Mouse (Mus musculus) heart, adult 18-20 months (tissue): ENCODE data around the gene Olfr681. TPM values are rescaled to one million over a fixed set of nuclear protein-coding genes. Genes with fewer than 3 reads are reported as not detected.
"Not testable (repeated sequence)": the region's sequence is repeated elsewhere in the genome, so short reads cannot be mapped to it uniquely, and the experiment has no call there.

Source experiments
- DNase-seq, 2 experiments: peaks; one replicate each; pipeline ENCODE4 v3.0.0; 2021 to 2022; ENCODE audit warnings: mixed read lengths in 1 of 2
- long read RNA-seq, 2 experiments: library from polyadenylated mRNA; stranded (forward); transcript quantifications; one replicate each; pipeline ENCODE4 v2.0.0; 2021
- total RNA-seq, 2 experiments: library from RNA; stranded (reverse); gene quantifications; 2 replicates each; pipeline ENCODE4 v1.2.3; 2021

Olfr681 gene
- total RNA-seq, result not detected
- long read RNA-seq, experiment 1, result 0 reads
- long read RNA-seq, experiment 2, result 0 reads

DNA sequence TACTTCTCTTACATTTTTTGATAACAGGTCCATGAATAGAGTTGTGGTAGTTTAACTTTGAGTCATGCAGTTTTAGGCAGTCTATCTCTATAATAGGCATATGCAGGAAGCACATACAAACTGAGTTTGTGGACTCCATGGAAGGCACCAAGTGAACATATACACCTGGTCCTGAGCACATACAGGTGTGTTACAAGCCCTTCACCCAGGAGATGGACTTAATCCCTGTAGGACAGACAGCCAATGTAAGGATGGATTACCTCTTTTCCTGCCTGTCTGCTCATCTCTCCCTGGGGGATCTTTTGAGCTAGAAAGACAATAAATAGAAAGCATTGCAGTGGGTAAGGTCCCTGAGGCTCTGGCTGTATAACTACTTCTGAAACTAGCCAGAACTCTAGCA is at the start of gene Olfr681:
TSS of gene Olfr681 (plus strand) at position 301 of the 400 bp plus-strand sequence.
- DNase-seq, result no peak

DNA sequence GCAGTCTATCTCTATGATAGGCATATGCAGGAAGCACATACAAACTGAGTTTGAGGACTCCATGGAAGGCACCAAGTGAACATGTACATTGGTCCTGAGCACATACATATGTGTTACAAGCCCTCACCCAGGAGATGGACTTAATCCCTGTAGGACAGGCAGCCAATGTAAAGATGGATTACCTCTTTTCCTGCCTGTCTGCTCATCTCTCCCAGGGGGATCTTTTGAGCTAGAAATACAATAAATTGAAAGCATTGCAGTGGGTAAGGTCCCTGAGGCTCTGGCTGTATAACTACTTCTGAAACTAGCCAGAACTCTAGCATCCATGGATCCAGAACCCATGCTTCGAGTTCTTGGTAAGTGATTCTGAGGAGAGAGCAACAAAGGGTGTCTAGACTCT is 35.7 kb upstream of the Olfr681 start, which contains the start of gene Olfr679:
TSS of gene Olfr679 (plus strand) at position 301 of the 400 bp plus-strand sequence.
- no peak for DNase-seq

DNA sequence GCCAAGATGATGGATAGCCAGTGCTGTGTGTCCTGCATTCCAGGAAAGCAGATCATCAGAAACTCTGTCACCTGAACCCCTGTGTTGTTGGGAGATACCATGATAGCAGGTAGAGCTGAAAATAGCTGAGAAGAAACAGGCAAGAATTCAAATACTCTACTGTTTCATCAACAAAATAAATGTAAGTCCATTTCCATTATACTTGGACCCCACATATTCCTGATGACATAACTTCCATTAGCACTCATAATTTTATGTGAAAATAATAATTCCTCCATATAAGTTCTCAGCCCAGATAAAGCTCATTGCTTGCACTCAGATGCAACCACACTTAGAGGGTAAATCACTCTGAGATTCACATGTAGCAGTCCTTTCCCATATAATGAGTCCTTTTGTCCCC is 23.9 kb upstream of the Olfr681 start, which contains the start of gene Olfr680-ps1:
TSS of gene Olfr680-ps1 (minus strand) at position 101 of the 400 bp plus-strand sequence.
- not testable (repeated sequence) for DNase-seq

DNA sequence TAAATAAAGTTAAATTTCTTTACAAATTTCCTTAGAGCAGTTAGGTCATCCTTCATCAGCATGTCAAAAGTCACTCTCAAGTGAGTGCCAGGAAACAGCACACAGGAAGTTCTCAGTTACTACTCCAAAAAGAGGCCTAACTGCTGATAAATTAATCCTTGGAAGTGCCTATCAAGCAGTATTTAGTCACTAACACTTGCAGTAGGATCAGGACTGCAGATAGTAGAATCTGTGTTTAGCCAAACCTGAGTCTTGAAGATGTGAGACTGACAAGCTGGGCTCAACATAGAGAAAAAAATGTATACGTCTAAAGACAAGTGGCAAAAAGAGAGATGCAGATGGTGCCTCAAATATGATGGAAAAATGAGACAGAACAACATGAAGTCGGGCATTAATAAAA is 24.6 kb downstream of the Olfr681 start:
- no peak for DNase-seq

DNA sequence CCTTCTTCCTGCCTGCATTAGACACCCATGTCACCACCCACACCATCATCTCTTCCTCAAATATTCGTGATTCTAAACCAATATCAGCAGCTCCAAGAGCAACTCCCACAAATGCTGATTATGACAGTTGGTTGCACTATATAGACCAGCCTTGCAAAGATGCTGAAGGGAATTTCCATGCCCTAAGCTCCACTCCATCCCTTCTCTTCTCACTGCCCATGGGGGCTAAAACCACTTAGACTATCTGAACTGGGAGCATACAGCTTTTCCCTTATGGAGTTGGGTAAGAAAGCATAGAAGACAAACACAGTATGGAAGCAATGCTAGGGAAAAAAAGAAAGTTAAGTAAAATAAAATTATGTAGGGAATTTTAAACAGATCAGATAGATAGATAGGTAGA is 30.3 kb downstream of the Olfr681 start, which contains the start of gene Olfr683:
TSS of gene Olfr683 (minus strand) at position 101 of the 400 bp plus-strand sequence.
- DNase-seq, result no peak

DNA sequence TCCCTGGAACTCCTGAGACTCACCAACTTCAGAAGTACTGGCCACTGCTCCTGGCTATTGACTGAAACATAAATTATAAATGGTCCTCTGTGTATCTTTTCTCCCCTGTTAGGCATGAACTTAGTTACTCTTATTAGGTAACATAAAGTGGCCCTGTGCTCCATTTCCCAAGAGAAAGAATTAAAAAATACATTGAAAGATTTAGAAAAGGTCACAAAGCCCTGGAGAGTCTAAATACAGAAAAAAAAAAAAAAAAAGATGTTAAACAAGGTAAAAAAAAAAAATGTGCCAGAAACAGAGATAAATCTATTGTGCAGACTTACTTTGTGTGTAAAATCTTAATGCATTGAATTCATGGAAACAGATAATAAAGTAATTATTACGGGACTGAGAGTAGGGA is 46.9 kb downstream of the Olfr681 start, which contains the start of gene Olfr684:
TSS of gene Olfr684 (minus strand) at position 101 of the 400 bp plus-strand sequence.
- no peak for DNase-seq

DNA sequence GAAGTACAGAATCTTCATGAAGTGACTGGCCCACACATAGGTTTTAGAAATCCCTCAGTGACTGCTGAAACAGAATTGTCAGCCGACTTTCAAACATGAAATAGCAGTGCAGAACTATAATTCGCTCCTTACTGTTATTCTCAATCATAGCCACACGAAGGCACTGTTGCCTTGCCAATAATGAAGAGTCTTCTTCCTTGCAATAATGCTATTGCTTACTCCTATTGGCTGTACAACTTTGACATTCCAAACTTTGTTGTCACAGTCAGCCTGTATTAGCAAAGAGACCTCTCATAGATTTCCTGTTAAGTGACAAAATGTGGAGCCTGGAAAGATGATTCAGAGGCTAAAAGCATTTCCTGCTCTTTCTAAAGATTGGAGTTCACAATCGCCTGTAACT is 54.1 kb downstream of the Olfr681 start:
- peak; percentile 1 to 12 for DNase-seq

Other genes with a start within 250 kb of the Olfr681 start
- gene Olfr665, start 238.8 kb upstream of the Olfr681 start, total RNA-seq, result not detected
- not detected for gene Olfr666, start 220.9 kb upstream of the Olfr681 start, total RNA-seq
- gene Olfr667, start 195.4 kb upstream of the Olfr681 start, total RNA-seq, result not detected
- not detected for gene Olfr668, start 188.8 kb upstream of the Olfr681 start, total RNA-seq
- not detected for gene Olfr669, start 182.6 kb upstream of the Olfr681 start, total RNA-seq
- gene Olfr670, start 154.2 kb upstream of the Olfr681 start, total RNA-seq, result not detected
- gene Olfr671, start 137.7 kb upstream of the Olfr681 start, total RNA-seq, result not detected
- gene Olfr672, start 114.8 kb upstream of the Olfr681 start, total RNA-seq, result not detected
- not detected for gene Olfr675, start 88.4 kb upstream of the Olfr681 start, total RNA-seq
- gene Olfr676, start 84.1 kb upstream of the Olfr681 start, total RNA-seq, result not detected
- not detected for gene Olfr677, start 65.5 kb upstream of the Olfr681 start, total RNA-seq
- gene Olfr678, start 52.4 kb upstream of the Olfr681 start, total RNA-seq, result not detected
- gene Olfr679, start 35.6 kb upstream of the Olfr681 start, total RNA-seq, result not detected
- gene Olfr680-ps1, start 24.0 kb upstream of the Olfr681 start, total RNA-seq, result not detected
- gene Olfr683, start 30.2 kb downstream of the Olfr681 start, total RNA-seq, result not detected
- gene Olfr684, start 46.8 kb downstream of the Olfr681 start, total RNA-seq, result not detected
- gene Olfr685, start 69.2 kb downstream of the Olfr681 start, total RNA-seq, result not detected
- not detected for gene Olfr686, start 90.6 kb downstream of the Olfr681 start, total RNA-seq
- not detected for gene Olfr688, start 171.3 kb downstream of the Olfr681 start, total RNA-seq
- not detected for gene Olfr689, start 194.3 kb downstream of the Olfr681 start, total RNA-seq
- gene Olfr690, start 217.3 kb downstream of the Olfr681 start, total RNA-seq, result not detected
- gene Olfr691, start 225.4 kb downstream of the Olfr681 start, total RNA-seq, result not detected